Mouse (Mus musculus) hindbrain, embryonic 16.5 days (tissue): Measurements from ENCODE around the gene Ech1. TPM values are rescaled to one million over a fixed set of nuclear protein-coding genes. Genes with fewer than 3 reads are reported as not detected.

Experiments used
- ATAC-seq: fragments of 200-750 bp; cut with Nextera tagmentation; 2 replicates; pipeline ENCODE4 v1.8.0; 2017; ENCODE audit warnings: moderate TSS enrichment, moderate library complexity
- H3K27ac ChIP-seq: fragments of 300-500 bp; sonication (generic); 2 replicates; pipeline ENCODE4 v1.5.1; 2014; ENCODE audit warnings: low read depth, mild to moderate bottlenecking, control low read depth, low read length, moderate library complexity
- H3K27me3 ChIP-seq: fragments of 300-500 bp; sonication (generic); replicated peaks from 2 replicates; pipeline ENCODE4 v1.6.1; 2014; ENCODE audit warnings: low read length; ENCODE audit not compliant: control insufficient read depth, insufficient read depth
- H3K36me3 ChIP-seq: fragments of 300-500 bp; sonication (generic); 2 replicates; pipeline ENCODE4 v1.6.1; 2014; ENCODE audit warnings: mild to moderate bottlenecking, low read length, moderate library complexity, mixed read lengths; ENCODE audit not compliant: control insufficient read depth, insufficient read depth
- H3K4me1 ChIP-seq: fragments of 300-500 bp; sonication (generic); 2 replicates; pipeline ENCODE4 v1.6.1; 2014; ENCODE audit warnings: low read depth, low read length; ENCODE audit not compliant: control insufficient read depth, insufficient read depth
- H3K4me2 ChIP-seq: fragments of 300-500 bp; sonication (generic); 2 replicates; pipeline ENCODE4 v1.6.1; 2014; ENCODE audit warnings: mild to moderate bottlenecking, low read length, control low read depth, moderate library complexity
- H3K4me3 ChIP-seq: fragments of 300-500 bp; sonication (generic); 2 replicates; pipeline ENCODE4 v1.5.1; 2014; ENCODE audit warnings: mild to moderate bottlenecking, low read length, control low read depth, moderate library complexity
- H3K9ac ChIP-seq: fragments of 300-500 bp; sonication (generic); 2 replicates; pipeline ENCODE4 v1.6.1; 2014; ENCODE audit warnings: low read depth, mild to moderate bottlenecking, control low read depth, low read length, moderate library complexity
- H3K9me3 ChIP-seq: fragments of 300-500 bp; sonication (generic); 2 replicates; pipeline ENCODE4 v1.6.1; 2014; ENCODE audit warnings: mild to moderate bottlenecking, low read length, moderate library complexity; ENCODE audit not compliant: control insufficient read depth
- WGBS: fragments of 180-500 bp; shearing (Covaris S2); extraction: QIAGEN DNeasy Blood & Tissue Kit; methylation state at CpG from one replicate; pipeline ENCODE4 v1.1.7; 2014; 5-methylcytosine and 5-hydroxymethylcytosine counted together
- polyA plus RNA-seq: library from polyadenylated mRNA; unstranded; fragments of >200 nt; fragmentation: Nextera tagmentation; extraction: Ambion mirVana; gene quantifications from 2 replicates; pipeline ENCODE4 v1.2.1, GENCODE M21; 2015

Ech1 gene
- polyA plus RNA-seq, 1 experiment from 2014 or later, result 117 TPM

GRCm38 (mm10) chr7:28816920-28817319 is 8.1 kb upstream of the Ech1 start:
- H3K4me1 ChIP-seq, result peaks cover 25% of the 10 kb centered on the region
- H3K27ac ChIP-seq, result no peak overlapping the region
- no peak overlapping the region for H3K9ac ChIP-seq
- peaks cover 76% of the 10 kb centered on the region for H3K36me3 ChIP-seq
- no peak overlapping the region for H3K4me3 ChIP-seq
- no peaks in the 10 kb centered on the region for H3K9me3 ChIP-seq
- no peak overlapping the region for H3K4me2 ChIP-seq
- no peaks in the 10 kb centered on the region for H3K27me3 ChIP-seq
- no peak for ATAC-seq
- 89% methylated on average over 10 of the region's 10 CpGs for WGBS

- peaks cover 19% of the 10 kb centered on the region for H3K4me1 ChIP-seq
- no peak overlapping the region for H3K9ac ChIP-seq
- H3K27me3 ChIP-seq, result no peaks in the 10 kb centered on the region
- H3K27ac ChIP-seq, result no peak overlapping the region
- WGBS, result 74% methylated on average over 6 of the region's 6 CpGs
- ATAC-seq, result no peak
- peaks cover 82% of the 10 kb centered on the region for H3K36me3 ChIP-seq
- H3K9me3 ChIP-seq, result no peaks in the 10 kb centered on the region
- no peak overlapping the region for H3K4me3 ChIP-seq
- no peak overlapping the region for H3K4me2 ChIP-seq
Observed at GRCm38 (mm10) chr7:28817524-28817923, 7.5 kb upstream of the Ech1 start.

GRCm38 (mm10) chr7:28817957-28818356 is 7.1 kb upstream of the Ech1 start:
- Histone ChIP-seq H3K27ac (no peak overlapping the region), H3K27me3 (no peaks in the 10 kb centered on the region), H3K4me2 (no peak overlapping the region), H3K36me3 (peaks cover 86% of the 10 kb centered on the region), H3K9me3 (no peaks in the 10 kb centered on the region), H3K4me3 (no peak overlapping the region), H3K9ac (0 out of 2 replicates have a peak overlapping the region, but pooled peaks have one; percentile 8), H3K4me1 (peaks cover 15% of the 10 kb centered on the region)
- ATAC-seq, result no peak
- 79% methylated on average over 4 of the region's 4 CpGs for WGBS

DNA sequence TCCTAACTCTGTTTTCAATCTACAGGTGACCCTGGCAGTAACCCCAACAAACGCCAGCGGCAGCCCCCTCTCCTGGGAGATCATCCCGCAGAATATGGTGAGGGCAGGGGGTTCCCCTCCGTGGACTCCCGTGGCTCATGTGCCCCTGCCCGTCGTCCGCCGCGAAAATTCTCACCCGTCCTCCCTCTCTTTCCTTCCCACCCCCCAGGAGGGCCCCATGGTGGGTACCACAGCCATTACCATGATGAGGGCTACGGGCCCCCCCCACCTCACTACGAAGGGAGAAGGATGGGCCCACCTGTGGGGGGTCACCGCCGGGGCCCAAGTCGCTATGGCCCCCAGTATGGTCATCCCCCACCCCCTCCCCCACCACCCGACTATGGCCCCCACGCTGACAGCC is 6.6 kb upstream of the Ech1 start:
- Histone ChIP-seq H3K9me3 (no peaks in the 10 kb centered on the region), H3K4me2 (no peak overlapping the region), H3K27ac (no peak overlapping the region), H3K4me3 (no peak overlapping the region), H3K36me3 (peaks cover 82% of the 10 kb centered on the region), H3K9ac (no peak overlapping the region), H3K4me1 (peaks cover 12% of the 10 kb centered on the region), H3K27me3 (no peaks in the 10 kb centered on the region)
- no peak for ATAC-seq
- WGBS, result 79% methylated on average over 18 of the region's 18 CpGs

- Histone ChIP-seq H3K27me3 (no peaks in the 10 kb centered on the region), H3K9ac (no peak overlapping the region), H3K4me1 (peaks cover 12% of the 10 kb centered on the region), H3K4me3 (no peak overlapping the region), H3K27ac (no peak overlapping the region), H3K36me3 (peaks cover 76% of the 10 kb centered on the region), H3K9me3 (no peaks in the 10 kb centered on the region), H3K4me2 (no peak overlapping the region)
- no peak for ATAC-seq
- 85% methylated on average over 4 of the region's 4 CpGs for WGBS
Observed at GRCm38 (mm10) chr7:28818861-28819452, 6.1 kb upstream of the Ech1 start.

DNA sequence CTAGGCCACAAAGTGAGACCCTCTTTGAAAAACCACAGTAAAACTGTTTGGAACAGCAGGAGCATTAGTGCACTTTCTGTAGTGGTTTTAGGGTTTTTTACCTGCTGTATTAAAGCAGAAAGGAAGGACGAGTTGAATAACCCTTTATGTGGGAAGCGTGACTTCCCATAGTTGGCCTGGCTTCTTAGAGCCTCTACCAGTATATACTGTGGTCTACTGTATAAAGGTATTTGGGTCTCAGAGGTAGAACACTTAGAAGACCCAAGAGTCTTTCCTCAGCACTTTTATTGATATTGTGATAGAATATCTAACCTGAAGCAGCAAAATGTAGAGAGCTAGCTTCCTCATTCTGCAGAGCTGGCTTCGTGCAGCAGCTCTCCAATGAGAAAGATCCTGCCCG is 5.4 kb upstream of the Ech1 start:
- peaks cover 15% of the 10 kb centered on the region for H3K4me1 ChIP-seq
- H3K9ac ChIP-seq, result no peak overlapping the region
- H3K27ac ChIP-seq, result no peak overlapping the region
- H3K36me3 ChIP-seq, result peaks cover 71% of the 10 kb centered on the region
- ATAC-seq, result no peak
- H3K9me3 ChIP-seq, result no peaks in the 10 kb centered on the region
- WGBS, result 66% methylated on average over 4 of the region's 4 CpGs
- H3K4me3 ChIP-seq, result no peak overlapping the region
- no peaks in the 10 kb centered on the region for H3K27me3 ChIP-seq
- no peak overlapping the region for H3K4me2 ChIP-seq

DNA sequence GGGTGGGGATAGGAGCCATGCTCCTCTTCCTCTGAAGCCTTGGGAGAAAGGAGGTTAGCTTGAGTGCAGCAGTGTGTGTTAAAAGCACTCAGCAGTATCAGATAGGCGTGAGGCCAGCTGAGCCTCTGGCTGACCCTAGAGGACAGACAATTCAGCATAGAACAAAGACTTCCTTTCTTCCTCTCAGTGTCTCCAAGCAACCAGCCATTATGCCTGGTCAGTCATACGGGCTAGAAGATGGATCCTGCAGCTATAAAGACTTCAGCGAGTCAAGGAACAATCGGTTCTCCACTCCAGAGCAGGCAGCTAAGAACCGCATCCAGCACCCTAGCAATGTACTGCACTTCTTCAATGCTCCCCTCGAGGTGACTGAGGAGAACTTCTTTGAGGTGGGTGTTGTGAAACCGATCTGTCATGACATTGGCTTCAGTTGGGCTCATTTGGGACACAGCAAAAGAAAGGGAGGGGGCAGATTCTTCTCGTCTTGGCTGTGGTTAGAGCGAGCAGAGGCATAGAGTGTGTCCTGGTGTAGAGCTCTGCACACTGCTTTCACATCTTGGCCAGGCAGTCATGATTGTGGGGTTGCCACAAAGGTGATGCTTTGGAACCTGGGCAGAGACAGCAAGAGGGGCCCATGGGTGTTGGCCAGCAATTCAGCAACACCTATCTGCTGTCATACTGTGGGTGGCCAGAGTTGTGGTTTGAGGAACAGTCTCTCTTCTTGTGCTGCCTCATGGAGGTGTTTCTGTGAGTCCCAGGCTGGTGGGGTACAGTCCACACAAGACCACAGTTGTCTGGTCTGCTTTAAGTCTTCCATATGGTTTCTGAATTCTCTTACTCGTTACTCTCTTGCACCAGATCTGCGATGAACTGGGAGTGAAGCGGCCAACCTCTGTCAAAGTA is 4.4 kb upstream of the Ech1 start:
- peaks cover 18% of the 10 kb centered on the region for H3K4me1 ChIP-seq
- WGBS, result 36% methylated on average over 12 of the region's 12 CpGs
- H3K27ac ChIP-seq, result no peak overlapping the region
- no peak overlapping the region for H3K9ac ChIP-seq
- H3K4me3 ChIP-seq, result no peak overlapping the region
- H3K36me3 ChIP-seq, result peaks cover 60% of the 10 kb centered on the region
- H3K9me3 ChIP-seq, result no peaks in the 10 kb centered on the region
- ATAC-seq, result no peak; the same call in 1 of the 2 replicates
- H3K27me3 ChIP-seq, result no peaks in the 10 kb centered on the region
- H3K4me2 ChIP-seq, result no peak overlapping the region

DNA sequence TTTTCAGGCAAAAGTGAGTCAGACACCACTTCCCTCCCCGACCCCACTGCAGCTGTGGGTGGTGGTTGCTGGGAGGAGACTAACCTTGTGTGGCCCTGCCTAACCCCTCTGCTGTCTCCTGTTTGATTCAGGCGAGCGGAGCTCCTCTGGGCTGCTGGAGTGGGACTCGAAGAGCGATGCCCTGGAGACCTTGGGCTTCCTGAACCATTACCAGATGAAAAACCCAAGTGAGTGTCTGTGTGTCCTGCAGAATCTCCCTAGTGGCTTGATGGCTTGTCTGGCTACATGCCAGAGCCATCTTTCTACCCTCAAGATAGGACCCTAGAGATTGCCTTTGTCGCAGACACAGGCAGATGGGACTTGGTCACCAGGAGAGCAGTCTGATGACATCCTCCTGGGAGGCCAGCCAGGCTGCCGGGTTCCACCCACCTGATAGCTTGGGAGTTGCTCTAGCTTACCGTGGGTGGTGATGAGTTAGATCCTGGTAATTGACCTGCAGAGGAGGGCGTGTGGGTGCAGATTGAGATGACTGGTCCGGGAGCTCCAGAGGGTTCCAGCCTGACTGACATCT is 3.7 kb upstream of the Ech1 start:
- no peak for ATAC-seq
- Histone ChIP-seq H3K36me3 (peaks cover 53% of the 10 kb centered on the region), H3K9me3 (no peaks in the 10 kb centered on the region), H3K4me2 (no peak overlapping the region), H3K27ac (no peak overlapping the region), H3K27me3 (no peaks in the 10 kb centered on the region), H3K9ac (no peak overlapping the region), H3K4me3 (no peak overlapping the region), H3K4me1 (peaks cover 23% of the 10 kb centered on the region)
- 50% methylated on average over 10 of the region's 10 CpGs for WGBS

DNA sequence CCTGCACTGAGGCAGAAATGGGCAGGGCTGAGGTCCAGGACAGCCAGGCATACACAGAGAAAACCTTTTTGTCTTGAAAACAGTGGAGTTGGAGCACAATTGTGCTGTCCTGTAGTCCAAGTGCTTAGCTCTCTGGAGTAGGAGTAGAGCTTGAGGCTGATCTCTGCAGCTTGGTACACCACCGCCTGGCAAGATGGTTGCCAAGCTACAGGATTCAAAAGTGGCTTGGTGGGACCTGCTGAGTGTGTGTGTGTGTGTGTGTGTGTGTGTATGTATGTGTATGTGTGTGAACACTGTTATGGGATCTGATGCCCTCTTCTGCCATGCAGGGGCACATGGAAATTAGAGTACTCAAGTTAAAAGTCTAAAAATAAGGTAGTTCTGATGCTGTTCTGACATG is 2.5 kb upstream of the Ech1 start:
- H3K9ac ChIP-seq, result no peak overlapping the region
- ATAC-seq, result no peak
- H3K36me3 ChIP-seq, result peaks cover 46% of the 10 kb centered on the region
- no peak overlapping the region for H3K4me2 ChIP-seq
- no peaks in the 10 kb centered on the region for H3K27me3 ChIP-seq
- peaks cover 18% of the 10 kb centered on the region for H3K4me1 ChIP-seq
- no peaks in the 10 kb centered on the region for H3K9me3 ChIP-seq
- no peak overlapping the region for H3K27ac ChIP-seq
- H3K4me3 ChIP-seq, result no peak overlapping the region
- 64% methylated on average over 1 of the region's 1 CpGs for WGBS
